Mouse (Mus musculus): ENCODE measurements around the gene Washc1. TPM values are rescaled to one million over a fixed set of nuclear protein-coding genes. Genes with fewer than 3 reads are reported as not detected.

Washc1 gene
- polyA plus RNA-seq, 1 experiment, result 40.1 TPM

- Histone ChIP-seq H3K79me2 (ENCODE audit: control insufficient read depth, insufficient read depth) (peaks cover 52% of the 10 kb centered on the region), H3K36me3 (ENCODE audit: control insufficient read depth, insufficient read depth) (no peaks in the 10 kb centered on the region), H3K4me2 (ENCODE audit: low read depth) (peak overlapping the region; percentile 99), H3K27me3 (ENCODE audit: control insufficient read depth, insufficient read depth, insufficient read length) (no peaks in the 10 kb centered on the region), H3ac (ENCODE audit: control insufficient read depth, insufficient read length) (peak overlapping the region; percentile 38), H3K4me3 (peak overlapping the region; percentile 77)
- peak in 1 of 3 experiments; percentile 17 for TF ChIP-seq MYOG (IDR thresholded peaks at IDR 0.05; ENCODE audit: control insufficient read depth in 1 of 3, insufficient read depth in 1 of 3, insufficient read length in 2 of 3, low read depth in 2 of 3)
- no peak for TF ChIP-seq TCF3 (IDR thresholded peaks at IDR 0.05; ENCODE audit: insufficient read length, low read depth)
- no peak for TF ChIP-seq REST (IDR thresholded peaks at IDR 0.05; ENCODE audit: insufficient read depth, insufficient read length)
Observed at GRCm38 (mm10) chr17:66100566-66101379, 10.6 kb upstream of the Washc1 start.

GRCm38 (mm10) chr17:66101380-66102330 is 9.7 kb upstream of the Washc1 start, which contains the start of gene Ndufv2:
Ndufv2 (minus strand) TSS chr17:66101559.
- Histone ChIP-seq H3ac (ENCODE audit: control insufficient read depth, insufficient read length) (peak within 1 kb of the TSS; percentile 38), H3K4me3 (peak within 1 kb of the TSS; percentile 77), H3K27me3 (ENCODE audit: control insufficient read depth, insufficient read depth, insufficient read length) (no peaks in the 10 kb centered on the region), H3K4me2 (ENCODE audit: low read depth) (peak within 1 kb of the TSS; percentile 99), H3K79me2 (ENCODE audit: control insufficient read depth, insufficient read depth) (peaks cover 44% of the 10 kb centered on the region), H3K36me3 (ENCODE audit: control insufficient read depth, insufficient read depth) (no peaks in the 10 kb centered on the region)
- TF ChIP-seq MAX (IDR thresholded peaks at IDR 0.05; ENCODE audit: low read depth) (no peak), USF1 (IDR thresholded peaks at IDR 0.05; ENCODE audit: low read depth) (no peak), TCF3 (IDR thresholded peaks at IDR 0.05; ENCODE audit: insufficient read length, low read depth) (no peak), SRF (IDR thresholded peaks at IDR 0.05; ENCODE audit: control insufficient read depth, insufficient read length, low read depth) (peak; percentile 82), E2F4 (IDR thresholded peaks at IDR 0.05; ENCODE audit: insufficient read depth) (no peak), POLR2A (IDR thresholded peaks at IDR 0.05; ENCODE audit: insufficient read length, low read depth) (peak; percentile 95), POLR2AphosphoS2 (IDR thresholded peaks at IDR 0.05; ENCODE audit: insufficient read length, low read depth) (peak; percentile 78), REST (IDR thresholded peaks at IDR 0.05; ENCODE audit: insufficient read depth, insufficient read length) (no peak)

- no peaks in the 10 kb centered on the region for H3K27me3 ChIP-seq (ENCODE audit: control insufficient read depth, insufficient read depth, insufficient read length)
- no peak for TF ChIP-seq MYOG (IDR thresholded peaks at IDR 0.05; ENCODE audit: control insufficient read depth in 1 of 3, insufficient read depth in 1 of 3, insufficient read length in 2 of 3, low read depth in 2 of 3)
- TF ChIP-seq REST (IDR thresholded peaks at IDR 0.05; ENCODE audit: insufficient read depth, insufficient read length), result no peak
- no peak for TF ChIP-seq POLR2A (IDR thresholded peaks at IDR 0.05; ENCODE audit: insufficient read length, low read depth)
- TF ChIP-seq POLR2AphosphoS2 (IDR thresholded peaks at IDR 0.05; ENCODE audit: insufficient read length, low read depth), result no peak
- TF ChIP-seq USF1 (IDR thresholded peaks at IDR 0.05; ENCODE audit: low read depth), result no peak
- no peak for TF ChIP-seq SRF (IDR thresholded peaks at IDR 0.05; ENCODE audit: control insufficient read depth, insufficient read length, low read depth)
- no peak for TF ChIP-seq MAX (IDR thresholded peaks at IDR 0.05; ENCODE audit: low read depth)
- no peak for TF ChIP-seq E2F4 (IDR thresholded peaks at IDR 0.05; ENCODE audit: insufficient read depth)
- TF ChIP-seq MYOD1 (IDR thresholded peaks at IDR 0.05; ENCODE audit: control insufficient read depth in 1 of 3, insufficient read length in 2 of 3, low read depth in 2 of 3), result no peak
- H3K4me2 ChIP-seq (ENCODE audit: low read depth), result no peak overlapping the region
- H3ac ChIP-seq (ENCODE audit: control insufficient read depth, insufficient read length), result no peak overlapping the region
- H3K4me3 ChIP-seq, result no peak overlapping the region
- peaks cover 20% of the 10 kb centered on the region for H3K79me2 ChIP-seq (ENCODE audit: control insufficient read depth, insufficient read depth)
- no peaks in the 10 kb centered on the region for H3K36me3 ChIP-seq (ENCODE audit: control insufficient read depth, insufficient read depth)
Observed at GRCm38 (mm10) chr17:66104076-66104475, 7.3 kb upstream of the Washc1 start.

- Histone ChIP-seq H3K79me2 (ENCODE audit: control insufficient read depth, insufficient read depth) (no peaks in the 10 kb centered on the region), H3K36me3 (ENCODE audit: control insufficient read depth, insufficient read depth) (no peaks in the 10 kb centered on the region), H3K27me3 (ENCODE audit: control insufficient read depth, insufficient read depth, insufficient read length) (no peaks in the 10 kb centered on the region), H3K4me2 (ENCODE audit: low read depth) (peak overlapping the region; percentile 47), H3K4me3 (no peak overlapping the region), H3ac (ENCODE audit: control insufficient read depth, insufficient read length) (no peak overlapping the region)
- TF ChIP-seq SRF (IDR thresholded peaks at IDR 0.05; ENCODE audit: control insufficient read depth, insufficient read length, low read depth), result no peak
- TF ChIP-seq MYOG (IDR thresholded peaks at IDR 0.05; ENCODE audit: control insufficient read depth in 1 of 3, insufficient read depth in 1 of 3, insufficient read length in 2 of 3, low read depth in 2 of 3), result peak in 2 of 3 experiments; percentile 13 to 60
- TF ChIP-seq MYOD1 (IDR thresholded peaks at IDR 0.05; ENCODE audit: control insufficient read depth in 1 of 3, insufficient read length in 2 of 3, low read depth in 2 of 3), result peak in 2 of 3 experiments; percentile 39 to 60
Observed at GRCm38 (mm10) chr17:66106601-66107267, 4.6 kb upstream of the Washc1 start.

- peak overlapping the region; percentile 47 for H3K4me2 ChIP-seq (ENCODE audit: low read depth)
- H3K27me3 ChIP-seq (ENCODE audit: control insufficient read depth, insufficient read depth, insufficient read length), result no peaks in the 10 kb centered on the region
- no peak for TF ChIP-seq POLR2AphosphoS2 (IDR thresholded peaks at IDR 0.05; ENCODE audit: insufficient read length, low read depth)
- TF ChIP-seq TCF3 (IDR thresholded peaks at IDR 0.05; ENCODE audit: insufficient read length, low read depth), result no peak
- no peaks in the 10 kb centered on the region for H3K36me3 ChIP-seq (ENCODE audit: control insufficient read depth, insufficient read depth)
- no peak overlapping the region for H3K4me3 ChIP-seq
- peaks cover 4% of the 10 kb centered on the region for H3K79me2 ChIP-seq (ENCODE audit: control insufficient read depth, insufficient read depth)
- H3ac ChIP-seq (ENCODE audit: control insufficient read depth, insufficient read length), result no peak overlapping the region
Observed at GRCm38 (mm10) chr17:66107466-66107865, 3.9 kb upstream of the Washc1 start.

Data from myocyte (in vitro differentiated cells).